Mouse (Mus musculus) left cerebral cortex, postnatal 25 days (tissue): ENCODE data around the gene Mlana. TPM values are rescaled to one million over a fixed set of nuclear protein-coding genes. Genes with fewer than 3 reads are reported as not detected.

Experiments
- DNase-seq, 2 experiments: peaks; one replicate each; pipeline ENCODE4 v3.0.0; 2022; ENCODE audit warnings: low spot score in 2 of 2, mixed read lengths in 1 of 2
- intact Hi-C: fragments of 180-260 bp; cut with DNase I; formaldehyde crosslinking; loops from one replicate; pipeline ENCODE4 v1.15.1; 2025
- total RNA-seq, 2 experiments: library from RNA; stranded (reverse); gene quantifications; 2 replicates each; pipeline ENCODE4 v1.2.3; 2021

The Mlana gene
- not detected for total RNA-seq

DNA sequence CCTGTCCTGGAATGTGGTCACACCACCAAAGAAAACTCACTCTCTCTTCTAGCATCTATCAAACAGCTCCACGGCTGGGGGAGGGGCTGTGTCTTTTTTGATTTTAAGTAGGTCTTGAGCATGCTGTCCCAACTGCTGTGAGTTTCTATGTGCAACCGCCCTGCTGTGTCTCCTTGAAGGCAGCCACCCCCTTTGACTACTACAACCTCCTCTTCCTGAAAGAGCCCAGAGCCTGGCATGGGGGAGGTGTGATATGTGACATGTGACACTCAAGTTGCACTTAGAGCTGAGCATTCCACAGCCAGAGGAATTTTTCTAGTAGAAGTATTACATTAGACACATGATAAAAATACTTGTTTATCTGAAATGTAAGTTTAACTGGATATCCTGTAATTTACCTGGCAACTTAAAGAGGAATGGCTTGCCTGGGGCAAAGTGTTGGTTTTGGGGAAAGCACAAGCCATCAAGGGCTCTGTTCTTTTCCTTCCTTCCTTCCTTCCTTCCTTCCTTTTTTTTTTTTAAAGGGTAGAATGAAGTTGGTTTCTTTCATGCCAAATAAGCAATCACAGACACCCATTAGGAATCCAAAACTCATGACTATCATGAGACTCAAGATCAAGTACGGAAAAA, at the start of gene Mlana:
Gene Mlana, plus strand, starts transcription at position 580 of the 630 bp plus-strand sequence.
- intact Hi-C loops = loop anchor here (2.0 kb wide), 1 partner anchor 37 kb away; no protein-coding TSS in a partner anchor
- peak in 1 of 2 experiments; percentile 48 for DNase-seq

DNA sequence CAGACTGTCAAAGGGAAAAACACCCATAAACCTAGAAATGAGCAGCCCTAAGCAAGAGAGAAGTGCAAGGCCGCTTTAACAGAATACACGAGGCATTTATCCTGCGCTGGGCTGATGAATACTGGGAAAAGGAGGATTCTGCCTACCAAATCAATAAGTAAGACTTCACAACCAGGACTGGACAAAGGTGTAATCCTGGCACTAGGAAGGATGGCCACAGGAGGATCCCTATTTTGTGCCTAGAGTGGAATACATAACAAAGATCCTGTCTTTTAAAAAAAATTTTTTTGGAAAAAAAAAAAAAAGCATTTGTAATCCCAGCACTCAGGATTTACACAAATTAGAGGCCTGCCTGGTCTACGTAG, 49.1 kb upstream of the Mlana start:
- intact Hi-C loops = loop anchor here (5.0 kb wide), 1 partner anchor 164 kb away; the partner anchor contains the start of gene Ranbp6
- DNase-seq = no peak

DNA sequence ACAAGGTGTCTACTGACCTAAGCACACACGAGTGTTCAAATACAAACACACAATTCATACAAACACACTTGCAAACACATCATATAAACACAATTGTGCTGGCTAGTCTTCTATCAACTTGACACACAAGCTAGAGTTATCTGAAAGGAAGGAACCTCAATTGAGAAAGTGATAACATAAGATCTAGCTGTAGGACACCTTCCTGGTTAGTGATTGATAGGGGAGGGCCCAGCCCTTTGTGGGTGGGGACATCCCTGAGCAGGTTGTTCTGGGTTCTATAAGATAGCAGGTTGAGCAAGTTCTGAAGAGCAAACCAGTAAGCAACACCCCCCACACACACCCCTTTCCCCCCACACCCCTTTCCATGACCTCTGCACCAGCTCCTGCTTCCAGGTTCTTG, 47.9 kb upstream of the Mlana start:
- intact Hi-C loops = loop anchor here (5.0 kb wide), 1 partner anchor 163 kb away; the partner anchor contains the start of gene Ranbp6
- no peak for DNase-seq

DNA sequence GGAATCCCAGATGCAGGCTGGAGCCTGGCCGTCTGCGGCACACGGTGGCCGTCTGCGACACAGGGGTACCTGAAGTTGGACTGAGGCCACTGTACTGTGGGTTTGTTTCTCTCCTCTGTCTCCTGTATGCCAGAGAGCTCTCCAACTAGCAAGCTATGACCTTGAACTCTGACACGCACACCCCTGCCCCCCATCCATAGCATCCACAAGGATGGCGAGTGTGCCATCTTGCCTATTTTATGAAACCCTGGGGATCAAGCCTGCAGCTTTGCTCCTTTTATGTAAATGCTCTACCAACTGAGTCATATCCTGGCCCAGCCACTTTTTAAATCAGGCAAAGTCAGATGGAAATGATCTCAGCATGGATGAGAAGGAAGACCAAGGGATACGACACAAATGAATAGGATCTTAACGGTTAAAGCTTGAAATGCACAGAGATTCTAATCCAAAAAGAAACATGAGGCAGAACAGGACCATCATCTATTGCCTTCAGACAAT, 43.8 kb upstream of the Mlana start:
- intact Hi-C loops = no loop called here

DNA sequence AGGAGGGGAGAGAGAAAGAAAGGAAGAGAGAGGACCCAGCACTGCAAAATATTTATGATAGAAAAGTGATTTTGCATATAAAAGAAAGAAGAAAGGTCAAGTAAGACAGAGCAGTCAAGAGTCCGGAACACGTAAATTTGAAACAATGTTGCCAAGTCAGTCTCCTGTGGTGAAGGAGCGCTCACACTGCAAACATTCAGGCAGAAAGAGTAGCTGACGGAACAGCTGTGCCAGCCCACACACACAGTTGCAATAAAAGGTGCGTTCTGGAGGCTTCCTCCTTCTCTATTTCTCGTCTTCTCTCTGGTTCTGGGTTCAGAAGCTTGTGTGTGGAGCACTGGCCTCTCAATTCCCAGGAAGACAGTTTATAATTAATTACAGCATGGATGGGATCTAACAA, 42.5 kb upstream of the Mlana start:
- peak; percentile 35 to 47 for DNase-seq
- intact Hi-C loops = no loop called here

More for the DNA sequence above, 43.8 kb upstream of the Mlana start:
- DNase-seq = no peak

DNA sequence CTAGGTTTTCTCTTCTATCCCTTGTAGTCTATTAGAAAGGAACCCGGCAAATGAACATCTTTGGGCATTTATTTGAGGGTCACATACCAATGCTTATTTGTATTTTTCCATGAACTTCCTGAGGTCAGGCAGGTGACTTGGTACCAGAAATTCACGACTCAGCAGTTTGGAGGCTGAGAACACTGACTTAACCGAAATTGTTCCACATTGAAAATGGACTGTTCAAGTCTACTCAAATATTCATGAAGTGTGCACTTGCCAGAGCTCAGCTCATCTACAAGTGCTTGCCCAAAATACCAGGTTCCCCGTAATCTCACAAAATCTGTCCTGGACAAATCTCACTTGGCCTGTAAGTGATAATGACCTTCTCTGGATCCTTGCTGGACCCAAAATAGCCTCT, 41.6 kb upstream of the Mlana start:
- no peak for DNase-seq
- intact Hi-C loops = no loop called here

DNA sequence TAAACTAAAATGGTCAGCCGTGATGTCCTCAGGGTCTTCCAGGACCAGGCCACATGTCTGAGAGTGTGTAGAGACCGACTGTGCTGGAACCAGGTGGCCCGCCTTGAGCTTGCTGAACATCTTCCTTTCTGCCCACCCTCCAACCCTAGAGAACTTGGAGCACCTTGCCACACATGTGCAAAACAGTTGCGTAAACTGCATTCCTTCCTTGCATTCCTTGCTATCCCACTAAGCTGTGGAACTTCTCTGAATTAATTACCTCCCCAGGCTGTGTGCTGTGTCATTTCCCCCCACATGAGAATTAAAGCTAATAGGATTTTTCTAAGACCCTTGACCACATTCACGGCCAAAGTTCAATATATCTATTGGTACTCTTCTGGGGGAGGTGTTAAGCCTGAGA, 41.0 kb upstream of the Mlana start:
- intact Hi-C loops = no loop called here
- DNase-seq = no peak

DNA sequence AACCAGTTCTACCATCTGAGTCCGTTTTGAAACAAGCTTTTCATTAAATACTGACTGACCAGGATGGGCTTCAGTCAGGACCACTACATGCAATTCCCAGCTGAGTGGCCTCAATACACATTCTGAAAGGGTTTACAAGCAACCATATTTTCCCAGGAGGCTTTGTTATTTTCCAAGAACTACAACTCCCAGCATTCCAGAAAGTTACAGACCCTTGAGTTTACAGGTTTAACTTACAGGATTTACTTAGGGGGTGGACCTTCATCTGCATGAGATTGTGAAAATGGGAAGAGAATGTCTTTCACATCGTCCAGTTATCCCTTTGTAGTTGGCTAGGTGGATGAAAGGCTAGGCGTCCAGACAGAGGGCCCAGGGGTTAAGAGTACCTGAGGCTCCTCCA, 40.6 kb upstream of the Mlana start:
- intact Hi-C loops = no loop called here
- no peak for DNase-seq

DNA sequence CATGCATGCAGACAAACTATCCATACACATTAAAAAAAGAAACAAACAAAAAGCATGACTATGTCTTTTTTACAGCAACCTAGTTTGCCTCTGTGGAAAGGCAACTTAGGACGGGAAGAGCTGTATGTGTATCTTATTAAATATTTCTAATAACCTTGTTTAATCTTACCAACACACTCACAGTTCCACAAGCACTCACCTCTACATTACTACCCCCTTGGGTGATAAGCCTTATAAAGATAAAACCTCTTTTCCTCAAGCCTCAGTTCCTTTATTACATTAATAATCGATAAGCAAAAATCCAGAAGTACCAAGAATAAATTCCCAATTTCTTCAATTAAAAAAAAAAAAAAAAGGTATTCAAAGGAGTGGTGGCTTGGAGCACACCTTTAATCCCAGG, 40.1 kb upstream of the Mlana start:
- no peak for DNase-seq
- intact Hi-C loops = no loop called here

DNA sequence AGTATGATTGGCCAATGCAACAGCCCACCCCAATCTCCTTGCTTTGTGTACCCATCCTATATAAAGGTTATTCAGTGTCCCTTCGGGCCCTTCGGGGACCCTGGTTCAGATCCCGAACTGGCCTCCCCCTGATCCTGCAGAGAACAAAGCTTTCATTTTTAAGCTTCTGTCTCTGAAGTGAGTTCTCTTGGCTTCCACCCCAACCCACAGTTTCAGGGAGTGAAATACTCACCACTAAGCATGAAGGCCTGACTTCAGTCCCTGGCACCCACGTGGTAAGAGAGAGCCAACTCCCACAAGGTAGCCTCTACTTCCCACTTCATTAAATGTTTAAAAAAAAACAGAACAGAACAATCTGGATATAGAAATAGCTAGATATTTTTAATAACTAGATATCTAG, 38.8 kb upstream of the Mlana start:
- intact Hi-C loops = no loop called here

DNA sequence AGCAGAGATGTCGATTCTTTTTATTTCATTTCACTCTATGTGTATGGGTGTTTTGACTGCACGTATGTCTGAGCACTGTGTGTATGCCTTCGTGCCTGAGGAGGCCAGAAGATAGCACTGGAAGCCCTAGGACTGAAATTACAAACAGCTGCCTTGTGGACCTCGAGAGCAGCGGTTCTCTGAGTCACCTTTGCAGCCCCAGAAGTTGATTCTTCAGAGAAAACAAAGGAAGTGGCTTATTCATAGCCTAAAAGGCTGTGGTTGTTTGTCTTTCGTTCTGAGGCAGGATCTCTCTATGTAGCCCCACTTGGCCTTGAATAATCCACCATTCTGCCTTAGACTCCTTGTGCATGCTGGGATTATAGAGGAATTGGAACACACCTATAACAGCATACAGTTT, 37.9 kb upstream of the Mlana start:
- no peak for DNase-seq
- intact Hi-C loops = loop anchor here (2.0 kb wide), 1 partner anchor 37 kb away; the partner anchor contains the start of gene Mlana

More for the DNA sequence above, 38.8 kb upstream of the Mlana start:
- DNase-seq = no peak

DNA sequence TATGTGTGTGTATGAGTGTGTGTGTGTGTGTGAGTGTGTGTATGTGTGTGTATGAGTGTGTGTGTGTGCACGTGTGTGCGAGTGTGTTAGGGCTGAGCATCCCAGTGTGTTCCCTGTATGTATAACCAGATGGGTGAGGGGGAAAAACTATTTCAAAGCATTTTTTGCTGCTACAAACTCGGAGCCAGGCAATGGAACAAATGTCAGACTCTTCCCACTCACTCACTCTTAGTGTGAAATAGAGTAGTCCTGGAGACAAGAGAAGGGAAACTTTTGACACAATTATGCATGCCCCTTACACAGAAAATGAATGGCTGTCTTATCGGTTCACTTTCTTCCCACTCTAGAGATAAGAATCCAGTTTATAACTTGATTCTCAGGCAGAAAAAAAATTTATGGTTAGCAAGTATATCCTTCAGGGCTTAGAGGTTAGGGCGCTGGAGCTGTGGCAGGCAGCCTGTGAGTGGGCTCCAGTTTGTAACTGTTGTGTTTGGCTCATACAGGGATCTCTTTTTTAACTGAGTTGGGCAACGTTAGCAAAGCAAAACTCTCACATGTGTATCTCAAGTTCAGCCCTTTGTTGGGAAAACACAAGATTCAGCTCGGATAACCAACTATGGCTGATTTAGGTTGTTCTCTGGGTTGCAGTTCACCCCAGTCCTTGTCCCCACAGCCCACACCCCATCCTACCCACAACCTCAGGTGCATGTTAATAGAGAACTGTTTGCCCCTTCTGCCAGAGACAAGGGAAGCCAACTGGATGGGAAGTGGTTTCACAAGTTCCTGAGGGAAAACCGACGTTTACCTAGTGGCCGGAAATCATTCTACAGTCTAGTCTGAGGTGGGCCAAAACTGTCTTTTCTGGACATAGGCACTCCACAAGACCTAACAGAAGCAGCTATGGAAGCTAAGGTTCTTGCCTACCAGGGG, 36.5 kb upstream of the Mlana start:
- intact Hi-C loops = loop anchor here (2.0 kb wide), 1 partner anchor 36 kb away; the partner anchor contains the start of gene Mlana
- peak in 1 of 2 experiments; percentile 52 for DNase-seq

DNA sequence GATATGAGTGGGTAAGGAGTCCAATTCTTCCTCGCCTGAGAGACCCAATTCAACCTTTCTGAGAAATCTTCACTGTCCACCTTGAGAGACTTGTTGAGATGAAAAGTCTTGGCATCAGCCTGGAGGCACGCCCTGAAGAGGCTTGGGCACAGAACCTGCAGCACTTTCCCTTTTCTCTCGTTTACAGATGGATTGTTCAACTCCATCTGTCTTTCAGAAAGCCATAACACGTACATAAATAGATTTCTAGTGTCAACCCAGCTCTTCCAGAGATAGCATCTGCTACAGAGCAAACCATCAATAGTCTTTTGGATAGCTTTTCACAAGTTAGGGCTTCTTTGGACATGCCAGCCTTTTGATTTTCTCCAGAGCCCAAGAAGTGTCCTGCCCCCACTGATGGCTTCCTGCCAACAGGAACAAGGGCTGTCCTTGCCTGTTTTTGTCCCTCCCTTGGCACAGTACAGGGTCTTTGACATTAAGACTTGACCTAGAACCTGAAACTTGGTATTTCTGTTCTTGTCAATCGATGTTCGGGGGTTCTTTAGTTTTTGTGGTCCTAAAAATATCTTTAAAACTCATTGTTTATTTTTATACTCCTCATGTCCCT, 35.5 kb upstream of the Mlana start:
- peak in 1 of 2 experiments; percentile 35 for DNase-seq
- intact Hi-C loops = loop anchor here (2.0 kb wide), 1 partner anchor 35 kb away; the partner anchor contains the start of gene Mlana

DNA sequence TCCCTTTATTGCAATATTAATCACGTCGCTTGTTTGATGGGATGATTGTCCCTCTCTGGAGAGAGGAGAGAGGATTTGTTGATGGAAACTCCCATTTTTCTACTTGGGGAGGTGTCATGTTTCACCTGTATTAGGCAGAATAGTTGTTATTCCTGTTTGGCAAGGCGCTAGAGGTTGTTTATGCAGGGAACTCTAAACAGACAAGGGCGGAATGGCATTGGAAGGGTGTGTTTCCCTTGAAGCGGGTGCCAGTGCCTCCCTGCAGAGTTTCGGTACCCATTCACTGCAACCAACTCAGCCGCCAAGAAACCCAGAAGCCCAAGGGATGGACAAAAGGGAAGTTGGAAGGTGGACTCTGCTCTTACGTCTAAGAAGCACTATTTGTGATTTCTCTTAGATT, 33.8 kb upstream of the Mlana start:
- no peak for DNase-seq
- intact Hi-C loops = no loop called here

DNA sequence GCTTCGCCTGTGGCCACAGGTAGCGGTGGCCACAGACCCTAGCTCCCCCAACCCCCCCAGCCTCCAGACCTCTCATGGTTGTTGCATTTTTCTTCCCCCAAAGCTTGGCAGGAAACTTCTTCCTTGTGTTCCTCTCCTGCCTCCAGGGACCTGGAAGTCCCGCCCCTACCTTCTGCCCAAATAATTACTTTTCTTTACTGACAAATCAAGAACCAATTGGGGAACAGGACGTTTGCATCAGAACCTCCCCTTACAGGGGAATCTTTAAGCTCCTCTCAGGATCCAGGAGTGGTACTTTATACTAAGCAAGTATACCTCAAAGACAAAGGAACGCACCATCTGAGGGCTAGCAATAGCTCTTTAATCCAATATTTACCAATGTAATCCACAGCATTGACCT, 32.7 kb upstream of the Mlana start:
- DNase-seq = no peak
- intact Hi-C loops = no loop called here

DNA sequence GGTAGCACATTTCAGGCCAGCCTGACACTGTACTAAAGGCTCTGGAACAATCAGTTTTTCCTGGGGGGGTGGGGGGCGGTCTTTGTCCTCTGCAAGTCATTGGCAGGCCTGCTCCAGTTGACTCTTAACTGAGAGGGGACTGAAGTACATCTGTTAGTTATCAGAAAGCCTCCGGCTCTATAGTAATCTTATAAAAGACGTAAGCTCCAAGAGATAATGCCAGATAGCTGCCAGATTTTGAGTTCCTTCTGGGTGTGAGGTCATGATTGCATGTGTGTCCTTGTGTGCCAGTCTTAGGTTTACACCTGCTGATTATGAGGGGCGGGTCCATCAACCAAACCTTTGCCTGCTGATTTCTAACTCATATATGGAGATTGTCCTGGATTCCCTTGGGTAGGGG, 31.5 kb upstream of the Mlana start:
- intact Hi-C loops = no loop called here

DNA sequence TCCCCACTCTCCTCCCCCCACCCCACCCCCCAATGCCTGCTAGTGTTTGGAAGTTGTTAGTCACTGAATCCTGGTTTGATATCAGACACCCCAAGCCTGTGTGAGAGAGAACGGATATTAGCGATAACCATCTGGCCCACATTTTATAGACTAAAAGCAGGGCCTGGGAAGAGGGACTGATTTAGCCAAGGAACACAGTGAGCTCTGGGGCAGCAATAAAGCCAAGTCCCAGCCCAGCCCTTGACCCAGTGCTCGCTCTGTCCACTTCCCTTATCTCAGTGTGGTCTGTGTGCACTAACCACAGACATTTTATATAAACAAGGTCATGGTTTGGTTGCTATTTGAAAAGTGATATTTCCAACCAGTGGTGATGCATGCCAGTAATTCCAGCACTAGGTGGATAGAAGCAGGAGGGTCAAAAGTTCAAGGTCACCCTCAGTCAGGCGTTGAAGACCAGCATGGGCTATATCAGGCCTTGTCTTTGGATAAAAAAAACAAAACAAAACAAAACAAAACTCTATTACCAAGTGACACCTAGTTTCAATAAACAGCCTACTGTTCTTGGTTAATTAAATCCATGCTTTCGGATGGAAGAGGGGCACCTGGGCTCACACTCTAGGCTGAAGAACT, 30.5 kb upstream of the Mlana start:
- DNase-seq = no peak
- intact Hi-C loops = no loop called here

More for the DNA sequence above, 31.5 kb upstream of the Mlana start:
- DNase-seq = no peak

DNA sequence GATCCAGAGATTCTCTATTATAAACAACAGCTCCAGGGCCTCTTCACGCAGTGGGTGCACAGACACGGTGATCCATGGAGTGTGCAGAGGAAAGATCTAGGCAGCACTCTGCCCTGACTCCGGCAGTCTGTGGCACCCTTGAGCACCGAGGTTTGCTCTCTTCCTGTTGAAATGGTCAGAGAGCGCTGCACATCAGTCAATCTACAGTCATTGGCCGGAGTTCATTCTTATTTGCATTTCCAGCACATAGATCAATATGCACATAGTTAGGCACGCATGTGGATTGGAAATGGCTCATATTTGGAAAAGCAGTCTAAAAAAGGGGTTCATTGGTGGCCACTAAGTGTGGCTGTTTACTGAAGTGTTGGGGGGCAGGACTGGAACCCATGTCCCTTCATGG, 29.5 kb upstream of the Mlana start:
- intact Hi-C loops = no loop called here

DNA sequence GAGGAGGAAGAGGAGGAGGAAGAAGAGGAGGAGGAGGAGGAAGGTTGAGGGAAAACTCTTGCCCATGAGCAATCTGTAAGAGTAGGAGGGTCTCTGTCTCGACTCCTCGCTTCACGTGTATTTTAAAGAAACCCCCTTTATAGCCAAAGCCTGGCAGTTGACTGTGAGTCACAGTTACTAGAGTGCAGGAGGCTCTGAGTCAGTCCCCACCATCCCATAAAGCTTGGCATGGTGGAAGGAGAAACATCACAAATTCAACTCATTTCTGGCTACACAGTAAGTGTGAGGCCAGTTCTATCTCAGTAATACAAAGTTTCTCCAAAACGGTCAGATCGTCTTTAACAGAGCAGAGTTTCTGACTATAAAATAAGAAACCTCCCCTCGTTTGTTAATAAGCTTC, 27.4 kb upstream of the Mlana start:
- intact Hi-C loops = no loop called here
- peak in 1 of 2 experiments; percentile 58 for DNase-seq

More for the DNA sequence above, 29.5 kb upstream of the Mlana start:
- no peak for DNase-seq

DNA sequence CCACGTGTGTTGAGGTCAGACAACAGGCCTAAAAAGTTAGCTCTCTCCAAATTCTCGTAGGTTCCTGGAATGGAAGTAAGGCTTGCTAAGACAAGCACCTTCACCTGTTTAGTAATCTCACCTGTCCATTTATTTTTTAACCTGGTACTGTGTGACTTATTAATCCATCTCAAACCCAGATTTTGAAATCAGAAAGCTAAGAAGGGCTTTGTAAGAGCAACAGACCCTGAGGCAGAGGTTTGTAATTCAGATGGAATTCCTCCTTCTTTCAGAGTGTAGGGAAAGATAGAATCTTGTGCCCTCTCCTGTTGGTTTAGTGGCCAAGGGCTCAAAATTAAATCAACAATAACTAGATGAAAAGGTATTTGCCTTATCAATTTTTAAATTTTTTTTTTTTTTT, 26.5 kb upstream of the Mlana start:
- no peak for DNase-seq
- intact Hi-C loops = no loop called here
